Mouse (Mus musculus): ENCODE measurements around the gene Nr4a1. TPM values are rescaled to one million over a fixed set of nuclear protein-coding genes. Genes with fewer than 3 reads are reported as not detected.
A peak's percentile ranks its signal among the peaks of the same experiment; 100 is the strongest.

The Nr4a1 gene
- polyA plus RNA-seq, 1 experiment from 2014 or later, result 9.5 TPM

DNA sequence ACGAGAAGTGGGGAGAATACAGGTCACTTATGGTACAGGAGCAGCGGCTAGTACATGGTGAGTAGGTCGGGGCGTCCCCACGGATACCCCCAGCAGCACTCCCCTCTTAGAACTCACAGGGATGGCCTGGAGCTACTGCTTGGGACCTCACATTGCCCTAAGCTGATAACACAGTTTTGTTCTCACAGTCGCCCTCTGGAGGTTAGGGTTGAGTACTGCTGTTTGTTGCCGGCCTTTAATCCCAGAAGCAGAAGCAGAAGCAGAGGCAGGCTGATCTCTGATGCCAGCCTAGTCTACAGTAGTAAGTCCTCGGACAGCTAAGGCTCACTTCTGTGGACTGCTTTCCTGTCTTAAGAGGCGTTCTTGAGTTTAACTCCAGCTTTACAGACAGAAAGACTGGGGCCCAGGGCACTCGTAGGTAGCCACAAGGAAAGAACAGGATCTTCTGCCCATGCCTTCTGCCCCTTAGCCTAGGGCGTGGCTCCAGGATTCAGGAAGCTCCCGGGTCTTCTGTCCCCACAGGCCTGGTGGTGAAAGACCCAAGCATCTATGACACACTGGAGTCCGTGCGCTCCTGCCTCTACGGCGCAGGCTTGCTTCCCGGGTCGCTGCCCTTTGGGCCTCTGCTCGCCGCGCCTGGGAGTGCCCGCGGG is 22.9 kb upstream of the Nr4a1 start:
- peaks cover 2% of the 10 kb centered on the region; the same call in 1 of the 2 replicates for H3K4me1 ChIP-seq (replicated peaks; ENCODE audit: insufficient read depth, low read length)
- H3K4me3 ChIP-seq (replicated peaks; ENCODE audit: low read depth, low read length), result 0 out of 2 replicates have a peak overlapping the region, but pooled peaks have one; percentile 6
- 76% methylated on average over 23 of the region's 23 CpGs for WGBS
- TF ChIP-seq CTCF (IDR thresholded peaks at IDR 0.05; ENCODE audit: low read depth), result peak; percentile 59
- no peaks in the 10 kb centered on the region for H3K27me3 ChIP-seq (ENCODE audit: insufficient read depth, low read length)
- no peak overlapping the region for H3K27ac ChIP-seq
- no peaks in the 10 kb centered on the region for H3K9me3 ChIP-seq (replicated peaks; ENCODE audit: low read length)
- ATAC-seq (replicated peaks; ENCODE audit: low FRiP score, low read depth), result no peak
- H3K9ac ChIP-seq (ENCODE audit: low read depth, low read length), result peak overlapping the region; percentile 10; the same call in 1 of the 2 replicates
- H3K4me2 ChIP-seq (ENCODE audit: low read length), result peak overlapping the region; percentile 40
- H3K36me3 ChIP-seq (ENCODE audit: insufficient read depth, low read length), result peaks cover 14% of the 10 kb centered on the region; the same call in 1 of the 2 replicates
- no peak for DNase-seq (ENCODE audit: low spot score)

DNA sequence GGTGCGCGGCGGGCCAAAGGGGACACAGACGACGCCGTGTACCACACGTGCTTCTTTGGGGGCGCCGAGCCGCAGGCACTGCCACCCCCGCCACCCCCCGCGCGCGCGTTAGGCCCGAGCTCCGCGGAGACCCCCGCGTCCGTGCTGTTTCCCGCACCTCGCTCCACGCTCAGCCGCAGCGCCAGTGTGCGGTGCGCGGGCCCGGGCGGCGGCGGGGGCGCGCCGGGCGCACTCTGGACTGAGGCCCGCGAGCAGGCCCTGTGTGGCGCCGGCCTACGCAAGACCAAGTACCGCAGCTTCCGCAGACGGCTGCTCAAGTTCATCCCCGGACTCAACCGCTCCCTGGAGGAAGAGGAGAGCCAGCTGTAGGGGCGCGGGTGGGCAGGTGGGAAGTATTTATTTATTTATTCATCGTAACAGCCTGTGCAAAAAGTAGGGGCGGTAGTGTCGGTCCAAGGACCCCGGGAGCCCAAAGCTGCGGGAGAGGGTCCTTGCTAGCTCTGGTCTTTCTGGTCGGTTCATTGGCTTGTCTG is 22.4 kb upstream of the Nr4a1 start:
- DNase-seq (ENCODE audit: low spot score) (no peak), ATAC-seq (replicated peaks; ENCODE audit: low FRiP score, low read depth) (no peak)
- no peak for TF ChIP-seq CTCF (IDR thresholded peaks at IDR 0.05; ENCODE audit: low read depth)
- Histone ChIP-seq H3K27ac (no peak overlapping the region), H3K4me3 (replicated peaks; ENCODE audit: low read depth, low read length) (0 out of 2 replicates have a peak overlapping the region, but pooled peaks have one; percentile 6), H3K4me1 (replicated peaks; ENCODE audit: insufficient read depth, low read length) (peaks cover 3% of the 10 kb centered on the region; the same call in 1 of the 2 replicates), H3K36me3 (ENCODE audit: insufficient read depth, low read length) (peaks cover 14% of the 10 kb centered on the region; the same call in 1 of the 2 replicates), H3K9me3 (replicated peaks; ENCODE audit: low read length) (no peaks in the 10 kb centered on the region), H3K4me2 (ENCODE audit: low read length) (peak overlapping the region; percentile 40), H3K27me3 (ENCODE audit: insufficient read depth, low read length) (no peaks in the 10 kb centered on the region), H3K9ac (ENCODE audit: low read depth, low read length) (peak overlapping the region; percentile 10; the same call in 1 of the 2 replicates)
- WGBS, result 57% methylated on average over 56 of the region's 56 CpGs

DNA sequence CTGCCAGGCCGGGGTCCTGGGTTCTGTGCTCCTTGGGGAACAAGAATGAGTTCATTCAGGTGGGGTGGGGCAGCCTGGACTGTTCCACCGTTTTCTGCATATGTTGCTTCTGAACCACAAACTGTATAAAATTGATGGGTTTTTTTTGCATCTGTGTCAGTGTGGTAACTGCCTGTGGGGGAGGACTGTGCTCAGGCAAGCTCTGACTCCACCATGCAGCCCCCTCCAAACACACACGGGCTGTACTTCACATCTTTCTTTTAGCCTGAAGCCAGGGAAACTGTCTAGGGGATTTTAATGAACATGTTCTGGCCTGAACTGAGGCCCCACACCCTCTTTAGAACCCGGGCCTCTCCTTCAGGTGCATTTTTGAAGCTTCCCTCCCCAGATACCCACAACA is 21.5 kb upstream of the Nr4a1 start:
- no peak overlapping the region for H3K9ac ChIP-seq (ENCODE audit: low read depth, low read length)
- WGBS, result 53% methylated on average over 4 of the region's 4 CpGs
- DNase-seq (ENCODE audit: low spot score) (no peak), ATAC-seq (replicated peaks; ENCODE audit: low FRiP score, low read depth) (no peak)
- no peak overlapping the region for H3K4me3 ChIP-seq (replicated peaks; ENCODE audit: low read depth, low read length)
- no peak for TF ChIP-seq CTCF (IDR thresholded peaks at IDR 0.05; ENCODE audit: low read depth)
- H3K36me3 ChIP-seq (ENCODE audit: insufficient read depth, low read length), result peaks cover 14% of the 10 kb centered on the region; the same call in 1 of the 2 replicates
- no peak overlapping the region for H3K4me2 ChIP-seq (ENCODE audit: low read length)
- no peaks in the 10 kb centered on the region for H3K9me3 ChIP-seq (replicated peaks; ENCODE audit: low read length)
- peaks cover 3% of the 10 kb centered on the region; the same call in 1 of the 2 replicates for H3K4me1 ChIP-seq (replicated peaks; ENCODE audit: insufficient read depth, low read length)
- H3K27ac ChIP-seq, result no peak overlapping the region
- H3K27me3 ChIP-seq (ENCODE audit: insufficient read depth, low read length), result no peaks in the 10 kb centered on the region

DNA sequence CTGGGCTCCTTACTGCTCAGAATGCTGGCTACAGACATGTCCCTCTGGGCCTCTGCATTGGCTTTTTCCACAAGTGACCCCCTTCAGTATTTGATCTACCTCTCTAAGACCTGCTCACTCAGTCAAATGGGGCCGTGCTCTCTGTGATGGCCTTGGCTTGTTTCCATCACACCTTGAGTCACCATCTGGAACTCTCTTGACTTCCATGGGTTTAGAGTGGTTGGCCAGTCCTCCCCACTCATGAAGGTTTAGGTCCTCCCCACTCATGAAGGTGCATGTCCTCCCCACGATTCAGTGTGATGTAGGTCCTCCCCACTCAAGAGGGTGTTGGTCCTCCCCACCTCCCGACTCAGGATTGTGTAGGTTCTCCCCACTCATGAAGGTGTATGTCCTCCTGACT is 20.9 kb upstream of the Nr4a1 start:
- peaks cover 14% of the 10 kb centered on the region; the same call in 1 of the 2 replicates for H3K36me3 ChIP-seq (ENCODE audit: insufficient read depth, low read length)
- no peak overlapping the region for H3K4me2 ChIP-seq (ENCODE audit: low read length)
- peaks cover 3% of the 10 kb centered on the region; the same call in 1 of the 2 replicates for H3K4me1 ChIP-seq (replicated peaks; ENCODE audit: insufficient read depth, low read length)
- H3K27me3 ChIP-seq (ENCODE audit: insufficient read depth, low read length), result no peaks in the 10 kb centered on the region
- no peak overlapping the region for H3K27ac ChIP-seq
- no peak for ATAC-seq (replicated peaks; ENCODE audit: low FRiP score, low read depth)
- no peak for TF ChIP-seq CTCF (IDR thresholded peaks at IDR 0.05; ENCODE audit: low read depth)
- WGBS, result 89% methylated on average over 3 of the region's 3 CpGs
- no peak overlapping the region for H3K4me3 ChIP-seq (replicated peaks; ENCODE audit: low read depth, low read length)
- no peak for DNase-seq (ENCODE audit: low spot score)
- H3K9ac ChIP-seq (ENCODE audit: low read depth, low read length), result no peak overlapping the region
- H3K9me3 ChIP-seq (replicated peaks; ENCODE audit: low read length), result no peaks in the 10 kb centered on the region

DNA sequence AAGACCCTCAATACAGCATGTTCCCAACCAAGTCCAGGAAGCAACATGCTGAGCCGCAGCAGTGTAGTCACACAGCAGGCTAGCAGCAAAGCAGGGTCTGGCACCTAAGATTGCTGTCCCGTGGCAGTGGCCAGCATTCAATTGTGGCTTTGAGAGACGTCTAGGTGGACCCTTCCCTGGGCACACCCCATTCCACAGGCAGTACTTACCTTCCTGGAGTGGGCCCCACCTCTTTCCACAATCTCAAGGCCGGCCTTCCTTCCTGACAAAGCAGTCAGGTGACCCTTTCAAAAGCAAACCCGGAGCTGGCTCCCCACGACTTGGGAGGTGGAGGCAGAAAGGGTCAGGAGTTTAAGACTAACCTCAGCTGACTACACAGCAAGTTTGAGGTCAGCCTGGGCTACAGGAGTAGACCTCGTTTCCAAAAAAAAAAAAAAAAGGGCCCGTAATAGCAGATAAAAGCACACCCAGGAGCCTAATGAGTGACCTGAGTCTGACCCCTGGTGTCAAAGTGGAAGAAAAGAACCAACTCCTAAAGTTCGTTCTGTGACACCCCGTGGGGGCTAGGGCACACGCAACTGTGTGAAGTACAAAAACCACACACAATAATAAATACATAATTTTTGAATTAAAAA is 20.3 kb upstream of the Nr4a1 start:
- no peak for TF ChIP-seq CTCF (IDR thresholded peaks at IDR 0.05; ENCODE audit: low read depth)
- Histone ChIP-seq H3K4me1 (replicated peaks; ENCODE audit: insufficient read depth, low read length) (peaks cover 4% of the 10 kb centered on the region; the same call in 1 of the 2 replicates), H3K9ac (ENCODE audit: low read depth, low read length) (no peak overlapping the region), H3K27ac (no peak overlapping the region), H3K36me3 (ENCODE audit: insufficient read depth, low read length) (peaks cover 14% of the 10 kb centered on the region; the same call in 1 of the 2 replicates), H3K4me3 (replicated peaks; ENCODE audit: low read depth, low read length) (no peak overlapping the region), H3K4me2 (ENCODE audit: low read length) (no peak overlapping the region), H3K27me3 (ENCODE audit: insufficient read depth, low read length) (no peaks in the 10 kb centered on the region), H3K9me3 (replicated peaks; ENCODE audit: low read length) (no peaks in the 10 kb centered on the region)
- ATAC-seq (replicated peaks; ENCODE audit: low FRiP score, low read depth) (no peak), DNase-seq (ENCODE audit: low spot score) (no peak)
- 38% methylated on average over 11 of the region's 11 CpGs for WGBS

DNA sequence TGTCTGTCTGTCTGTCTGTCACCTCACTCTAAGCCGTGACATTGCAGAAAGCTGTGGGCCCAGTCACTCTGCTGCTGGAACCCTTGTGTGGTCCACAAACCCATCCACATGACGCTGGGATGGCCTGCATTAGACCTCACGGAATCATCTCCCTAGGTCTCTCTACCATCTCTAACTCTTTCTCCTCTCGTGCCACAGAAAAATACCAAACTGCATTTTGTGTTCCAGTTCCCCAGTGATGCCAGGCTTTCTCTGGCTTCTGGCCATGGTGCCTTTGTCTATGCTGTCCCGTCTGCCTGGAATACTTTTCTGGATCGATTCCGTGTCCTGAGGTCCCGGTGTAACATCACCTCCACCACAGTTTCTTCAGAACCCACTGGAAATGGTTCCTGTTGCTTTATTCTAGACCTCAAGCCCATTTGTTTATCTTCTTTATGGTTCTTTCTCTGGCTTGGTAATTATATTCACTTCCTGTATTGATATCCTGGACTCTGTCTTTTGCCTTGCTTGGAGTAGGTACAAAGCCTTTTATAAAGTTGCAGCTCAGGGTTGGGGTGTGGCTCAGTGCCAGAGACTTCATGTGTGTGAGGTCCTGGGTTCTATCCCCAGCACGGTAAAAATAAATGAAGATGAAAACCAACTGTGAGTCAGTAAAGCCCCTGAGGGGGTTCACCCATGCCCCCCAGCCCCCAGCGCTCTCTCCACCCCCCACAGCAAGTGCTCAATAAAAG is 19.3 kb upstream of the Nr4a1 start:
- Histone ChIP-seq H3K36me3 (ENCODE audit: insufficient read depth, low read length) (peaks cover 14% of the 10 kb centered on the region; the same call in 1 of the 2 replicates), H3K27me3 (ENCODE audit: insufficient read depth, low read length) (no peaks in the 10 kb centered on the region), H3K27ac (0 out of 2 replicates have a peak overlapping the region, but pooled peaks have one; percentile 31), H3K4me3 (replicated peaks; ENCODE audit: low read depth, low read length) (no peak overlapping the region), H3K9me3 (replicated peaks; ENCODE audit: low read length) (no peaks in the 10 kb centered on the region), H3K4me2 (ENCODE audit: low read length) (no peak overlapping the region), H3K9ac (ENCODE audit: low read depth, low read length) (no peak overlapping the region), H3K4me1 (replicated peaks; ENCODE audit: insufficient read depth, low read length) (peaks cover 8% of the 10 kb centered on the region; the same call in 1 of the 2 replicates)
- ATAC-seq (replicated peaks; ENCODE audit: low FRiP score, low read depth) (no peak), DNase-seq (ENCODE audit: low spot score) (no peak)
- WGBS, result 70% methylated on average over 10 of the region's 10 CpGs
- no peak for TF ChIP-seq CTCF (IDR thresholded peaks at IDR 0.05; ENCODE audit: low read depth)

Data from kidney, postnatal 0 days (tissue).